Mouse (Mus musculus) kidney, postnatal 0 days (tissue): ENCODE measurements around the gene Il17rc. TPM values are rescaled to one million over a fixed set of nuclear protein-coding genes. Genes with fewer than 3 reads are reported as not detected.
A peak's percentile ranks its signal among the peaks of the same experiment; 100 is the strongest.

Source experiments
- ATAC-seq: fragments of 200-750 bp; cut with Nextera tagmentation; replicated peaks from 2 replicates; pipeline ENCODE4 v1.8.0; 2017; ENCODE audit warnings: low read depth, moderate number of reproducible peaks, moderate TSS enrichment, moderate library complexity; ENCODE audit not compliant: low FRiP score
- DNase-seq: peaks from one replicate; pipeline ENCODE4 v3.0.0-alpha.2; 2016; ENCODE audit warnings: low spot score
- H3K27ac ChIP-seq: fragments of 300-500 bp; sonication (generic); 2 replicates; pipeline ENCODE4 v1.5.1; 2014; ENCODE audit warnings: mild to moderate bottlenecking
- H3K27me3 ChIP-seq: fragments of 300-500 bp; sonication (generic); 2 replicates; pipeline ENCODE4 v1.6.1; 2014; ENCODE audit warnings: low read length, mixed read lengths; ENCODE audit not compliant: insufficient read depth
- H3K36me3 ChIP-seq: fragments of 300-500 bp; sonication (generic); 2 replicates; pipeline ENCODE4 v1.6.1; 2014; ENCODE audit warnings: low read length, mixed read lengths; ENCODE audit not compliant: insufficient read depth
- H3K4me1 ChIP-seq: fragments of 300-500 bp; sonication (generic); replicated peaks from 2 replicates; pipeline ENCODE4 v1.6.1; 2014; ENCODE audit warnings: antibody characterized with exemption, low read length, mixed read lengths; ENCODE audit not compliant: insufficient read depth
- H3K4me2 ChIP-seq: fragments of 300-500 bp; sonication (generic); 2 replicates; pipeline ENCODE4 v1.6.1; 2014; ENCODE audit warnings: mild to moderate bottlenecking, low read length, moderate library complexity, mixed read lengths
- H3K4me3 ChIP-seq: fragments of 300-500 bp; sonication (generic); replicated peaks from 2 replicates; pipeline ENCODE4 v1.5.1; 2014; ENCODE audit warnings: low read depth, low read length
- H3K9ac ChIP-seq: fragments of 300-500 bp; sonication (generic); 2 replicates; pipeline ENCODE4 v1.6.1; 2014; ENCODE audit warnings: low read depth, low read length
- H3K9me3 ChIP-seq: fragments of 300-500 bp; sonication (generic); replicated peaks from 2 replicates; pipeline ENCODE4 v1.6.1; 2016; ENCODE audit warnings: low read length, inconsistent platforms, mixed read lengths
- CTCF ChIP-seq: IDR thresholded peaks from 2 replicates; pipeline ENCODE4 v1.5.1; 2016; ENCODE audit warnings: antibody characterized with exemption, low read depth, mild to moderate bottlenecking, moderate library complexity
- WGBS: fragments of 180-500 bp; shearing (Covaris S2); extraction: QIAGEN DNeasy Blood & Tissue Kit; methylation state at CpG from one replicate; pipeline ENCODE4 v1.1.7; 2014; 5-methylcytosine and 5-hydroxymethylcytosine counted together
- polyA plus RNA-seq: library from polyadenylated mRNA; unstranded; fragments of >200 nt; fragmentation: Nextera tagmentation; extraction: Ambion mirVana; gene quantifications from 2 replicates; pipeline ENCODE4 v1.2.1, GENCODE M21; 2015

Il17rc gene
- 28.0 and 28.8 TPM in 2 replicates for polyA plus RNA-seq

- WGBS: 16% methylated on average over 12 of the region's 12 CpGs
- peak within 1 kb of the TSS; percentile 36 for H3K4me3 ChIP-seq
- no peaks in the 10 kb centered on the region for H3K36me3 ChIP-seq
- H3K27ac ChIP-seq: peak within 1 kb of the TSS; percentile 82
- no peak for TF ChIP-seq CTCF
- H3K4me2 ChIP-seq: peak within 1 kb of the TSS; percentile 77
- H3K27me3 ChIP-seq: no peaks in the 10 kb centered on the region
- DNase-seq: peak; percentile 75
- no peaks in the 10 kb centered on the region for H3K9me3 ChIP-seq
- ATAC-seq: peak; percentile 67
- H3K4me1 ChIP-seq: peaks cover 26% of the 10 kb centered on the region; the same call in 1 of the 2 replicates
- H3K9ac ChIP-seq: peak within 1 kb of the TSS; percentile 69
Measured at GRCm38 (mm10) chr6:113471297-113471936, at the start of gene Il17rc. Gene Il17rc, plus strand, starts transcription at chr6:113471427.

- no peak overlapping the region for H3K4me3 ChIP-seq
Measured at GRCm38 (mm10) chr6:113423000-113423399, 48.2 kb upstream of the Il17rc start.

GRCm38 (mm10) chr6:113424187-113424586, 47.0 kb upstream of the Il17rc start:
- no peak for TF ChIP-seq CTCF
- Histone ChIP-seq H3K9ac (no peak overlapping the region), H3K4me3 (no peak overlapping the region), H3K36me3 (no peaks in the 10 kb centered on the region), H3K4me2 (no peak overlapping the region), H3K27me3 (no peaks in the 10 kb centered on the region), H3K9me3 (no peaks in the 10 kb centered on the region), H3K4me1 (no peaks in the 10 kb centered on the region), H3K27ac (no peak overlapping the region)
- WGBS: 81% methylated on average over 7 of the region's 7 CpGs
- no peak for ATAC-seq
- DNase-seq: no peak

More at GRCm38 (mm10) chr6:113423000-113423399, 48.2 kb upstream of the Il17rc start:
- no peak for DNase-seq
- no peaks in the 10 kb centered on the region for H3K27me3 ChIP-seq
- peaks cover 3% of the 10 kb centered on the region for H3K4me1 ChIP-seq
- 73% methylated on average over 4 of the region's 4 CpGs for WGBS
- H3K9me3 ChIP-seq: no peaks in the 10 kb centered on the region
- ATAC-seq: no peak
- no peak for TF ChIP-seq CTCF
- H3K36me3 ChIP-seq: no peaks in the 10 kb centered on the region
- no peak overlapping the region for H3K9ac ChIP-seq
- no peak overlapping the region for H3K4me2 ChIP-seq
- H3K27ac ChIP-seq: no peak overlapping the region

GRCm38 (mm10) chr6:113426696-113427095, 44.5 kb upstream of the Il17rc start:
- TF ChIP-seq CTCF: no peak
- Histone ChIP-seq H3K27ac (no peak overlapping the region), H3K36me3 (no peaks in the 10 kb centered on the region), H3K4me2 (no peak overlapping the region), H3K9me3 (no peaks in the 10 kb centered on the region), H3K4me3 (no peak overlapping the region), H3K9ac (no peak overlapping the region), H3K4me1 (no peaks in the 10 kb centered on the region), H3K27me3 (no peaks in the 10 kb centered on the region)
- WGBS: 92% methylated on average over 4 of the region's 4 CpGs
- DNase-seq (no peak), ATAC-seq (no peak)

- DNase-seq (peak; percentile 67), ATAC-seq (no peak)
- 56% methylated on average over 3 of the region's 3 CpGs for WGBS
- H3K9ac ChIP-seq: no peak overlapping the region
- H3K27me3 ChIP-seq: no peaks in the 10 kb centered on the region
- H3K4me2 ChIP-seq: no peak overlapping the region
- no peaks in the 10 kb centered on the region for H3K36me3 ChIP-seq
- no peak overlapping the region for H3K4me3 ChIP-seq
- no peaks in the 10 kb centered on the region for H3K9me3 ChIP-seq
- H3K4me1 ChIP-seq: no peaks in the 10 kb centered on the region
- H3K27ac ChIP-seq: no peak overlapping the region
- TF ChIP-seq CTCF: peak; percentile 79
Measured at GRCm38 (mm10) chr6:113427397-113427796, 43.8 kb upstream of the Il17rc start.

- Histone ChIP-seq H3K27me3 (no peaks in the 10 kb centered on the region), H3K36me3 (no peaks in the 10 kb centered on the region), H3K4me2 (no peak overlapping the region), H3K9ac (no peak overlapping the region), H3K4me3 (no peak overlapping the region), H3K27ac (no peak overlapping the region), H3K4me1 (no peaks in the 10 kb centered on the region), H3K9me3 (no peaks in the 10 kb centered on the region)
- DNase-seq (no peak), ATAC-seq (no peak)
- 86% methylated on average over 16 of the region's 16 CpGs for WGBS
- no peak for TF ChIP-seq CTCF
Measured at GRCm38 (mm10) chr6:113428006-113428405, 43.2 kb upstream of the Il17rc start.
